Mouse (Mus musculus) heart, postnatal 36 days (tissue): ENCODE data around the gene 3830406C13Rik. TPM values are rescaled to one million over a fixed set of nuclear protein-coding genes. Genes with fewer than 3 reads are reported as not detected.
A peak's percentile ranks its signal among the peaks of the same experiment; 100 is the strongest.
"Not testable (repeated sequence)": the region's sequence is repeated elsewhere in the genome, so short reads cannot be mapped to it uniquely, and the experiment has no call there.

ENCODE experiments used
- DNase-seq, 2 experiments: peaks; one replicate each; pipeline ENCODE4 v3.0.0; 2021 to 2022
- intact Hi-C: fragments of 180-260 bp; cut with DNase I; formaldehyde crosslinking; loops from one replicate; pipeline ENCODE4 v1.15.1; 2025
- total RNA-seq, 2 experiments: library from RNA; stranded (reverse); gene quantifications; 2 replicates each; pipeline ENCODE4 v1.2.3; 2021

The 3830406C13Rik gene
- total RNA-seq: 10 to 100 TPM; 18.8 to 20.5 TPM

DNA sequence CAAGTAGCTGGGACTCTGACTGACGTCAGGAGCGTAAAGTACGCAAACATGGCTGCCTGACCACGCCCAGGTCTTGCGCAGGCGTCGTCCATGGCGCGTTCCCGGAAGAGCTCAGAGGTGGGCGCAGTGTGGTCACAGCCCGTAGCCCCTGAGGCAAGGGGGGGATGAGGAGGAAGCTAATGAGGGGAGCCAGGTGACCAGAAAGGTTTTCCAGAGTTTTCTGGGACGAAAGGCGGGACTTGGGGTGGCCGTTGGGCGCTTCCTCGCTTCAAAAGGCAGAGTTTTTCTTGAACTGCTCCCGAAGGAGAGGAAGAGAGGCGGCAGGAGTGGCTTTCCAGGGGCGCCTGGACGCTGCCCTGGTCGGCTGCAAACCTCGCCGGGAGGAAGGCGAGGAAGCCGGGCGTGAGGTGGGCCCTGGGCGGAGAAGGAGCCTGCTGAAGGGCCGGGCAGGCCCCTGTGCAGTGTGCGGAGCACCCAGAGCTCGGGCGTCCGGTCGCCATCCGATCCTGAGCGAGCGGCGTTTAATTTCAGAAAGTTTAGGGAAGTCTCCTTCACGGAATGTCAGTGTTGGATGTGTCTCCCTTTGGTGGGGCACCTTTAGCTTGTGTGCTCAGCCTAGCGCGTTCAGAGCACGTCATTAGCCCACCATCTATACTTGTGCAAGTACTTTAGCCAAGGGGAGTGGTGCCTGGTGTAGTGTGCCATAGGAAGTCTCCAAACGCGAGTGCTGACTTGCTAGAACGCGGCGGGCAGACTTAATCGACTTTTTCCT lies at the start of gene 3830406C13Rik:
3830406C13Rik (plus strand) TSS at position 33 of the 772 bp plus-strand sequence.
- DNase-seq: peak; percentile 87
- intact Hi-C loops: no loop called here

DNA sequence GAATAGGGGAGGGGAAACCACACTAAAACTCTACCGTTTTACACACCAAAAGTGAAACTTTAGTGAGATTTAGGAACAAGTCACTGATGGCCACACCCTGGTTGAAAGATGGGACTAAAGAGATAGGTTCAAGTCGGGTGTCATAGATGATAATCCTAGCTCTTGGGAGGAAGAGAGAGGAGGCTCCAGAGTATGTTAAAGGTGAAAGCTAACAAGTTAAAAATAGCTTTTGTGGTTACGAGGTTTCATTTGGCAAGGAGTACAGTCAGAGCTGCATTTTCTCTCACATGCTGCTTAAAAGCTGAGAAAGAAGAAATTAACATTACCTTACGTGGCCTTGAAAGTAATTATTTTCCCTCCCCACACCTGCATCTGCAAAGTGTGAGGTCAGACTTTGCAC lies 40.2 kb upstream of the 3830406C13Rik start:
- intact Hi-C loops: no loop called here
- DNase-seq: no peak

GRCm38 (mm10) chr14:12276031-12276430 lies 7.9 kb upstream of the 3830406C13Rik start:
- no peak for DNase-seq
- intact Hi-C loops: no loop called here

GRCm38 (mm10) chr14:12283641-12284040 lies 332 bp upstream of the 3830406C13Rik start, which contains the start of gene Gm49355:
Gm49355 (plus strand) TSS chr14:12283976.
- intact Hi-C loops: no loop called here
- no peak for DNase-seq

GRCm38 (mm10) chr14:12289747-12290146 lies 5.8 kb downstream of the 3830406C13Rik start:
- DNase-seq, intact Hi-C loops: not testable (repeated sequence)

DNA sequence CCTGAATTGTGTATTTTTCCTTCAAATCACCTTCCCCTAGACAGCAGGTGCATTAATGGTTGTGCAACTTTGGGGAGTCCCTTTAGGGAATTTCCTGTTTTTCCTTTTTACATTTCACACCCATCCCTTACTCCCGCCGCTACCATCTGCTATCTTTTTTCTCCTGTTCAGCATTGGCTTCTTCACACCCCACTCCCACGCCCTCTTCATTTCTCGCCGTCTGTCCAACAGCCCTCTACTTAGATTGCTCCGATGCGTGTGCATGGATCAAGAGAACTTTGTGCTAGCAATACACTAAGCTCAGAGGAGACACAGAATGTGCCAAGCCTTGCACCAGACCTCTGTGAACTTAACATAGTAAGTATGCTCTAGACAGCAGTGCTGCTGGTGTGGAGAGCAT lies 12.4 kb downstream of the 3830406C13Rik start:
- no peak for DNase-seq
- intact Hi-C loops: no loop called here

DNA sequence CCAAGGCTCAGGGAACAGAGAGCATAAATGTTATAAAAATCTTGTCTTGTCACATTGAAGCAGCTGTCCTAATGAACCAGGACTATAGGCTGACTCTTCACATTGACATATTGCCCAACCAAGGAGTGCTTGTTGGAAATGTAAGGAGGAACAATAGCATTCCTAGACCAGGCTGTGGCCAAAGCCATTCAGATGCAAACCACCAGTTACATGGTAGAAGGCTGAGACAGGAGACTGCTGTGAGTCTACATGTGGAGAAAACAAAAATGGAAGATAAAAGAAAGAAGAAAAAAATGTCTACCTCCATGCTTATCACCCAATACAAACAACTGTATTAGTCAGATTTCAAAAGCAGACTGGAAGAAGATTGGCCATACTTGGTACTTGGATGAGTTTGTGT lies 15.2 kb downstream of the 3830406C13Rik start:
- intact Hi-C loops: loop anchor here (2.0 kb wide), 1 partner anchor 232 kb away; no protein-coding TSS in a partner anchor
- DNase-seq: no peak

- no peak for DNase-seq
- intact Hi-C loops: loop anchor here (2.0 kb wide), 1 partner anchor 231 kb away; no protein-coding TSS in a partner anchor
These were observed 15.7 kb downstream of the 3830406C13Rik start for GRCm38 (mm10) chr14:12299654-12300053.

- intact Hi-C loops: no loop called here
- DNase-seq: no peak
These were observed 16.3 kb downstream of the 3830406C13Rik start for GRCm38 (mm10) chr14:12300275-12300674.

- intact Hi-C loops: no loop called here
- no peak for DNase-seq
These were observed 16.7 kb downstream of the 3830406C13Rik start for GRCm38 (mm10) chr14:12300677-12301076.

- intact Hi-C loops: no loop called here
These were observed 19.1 kb downstream of the 3830406C13Rik start for GRCm38 (mm10) chr14:12303106-12303505.

GRCm38 (mm10) chr14:12333622-12334021 lies 49.6 kb downstream of the 3830406C13Rik start:
- DNase-seq: no peak
- intact Hi-C loops: no loop called here

More at GRCm38 (mm10) chr14:12303106-12303505, 19.1 kb downstream of the 3830406C13Rik start:
- DNase-seq: no peak

GRCm38 (mm10) chr14:12334925-12335324 lies 51.0 kb downstream of the 3830406C13Rik start:
- intact Hi-C loops: no loop called here

DNA sequence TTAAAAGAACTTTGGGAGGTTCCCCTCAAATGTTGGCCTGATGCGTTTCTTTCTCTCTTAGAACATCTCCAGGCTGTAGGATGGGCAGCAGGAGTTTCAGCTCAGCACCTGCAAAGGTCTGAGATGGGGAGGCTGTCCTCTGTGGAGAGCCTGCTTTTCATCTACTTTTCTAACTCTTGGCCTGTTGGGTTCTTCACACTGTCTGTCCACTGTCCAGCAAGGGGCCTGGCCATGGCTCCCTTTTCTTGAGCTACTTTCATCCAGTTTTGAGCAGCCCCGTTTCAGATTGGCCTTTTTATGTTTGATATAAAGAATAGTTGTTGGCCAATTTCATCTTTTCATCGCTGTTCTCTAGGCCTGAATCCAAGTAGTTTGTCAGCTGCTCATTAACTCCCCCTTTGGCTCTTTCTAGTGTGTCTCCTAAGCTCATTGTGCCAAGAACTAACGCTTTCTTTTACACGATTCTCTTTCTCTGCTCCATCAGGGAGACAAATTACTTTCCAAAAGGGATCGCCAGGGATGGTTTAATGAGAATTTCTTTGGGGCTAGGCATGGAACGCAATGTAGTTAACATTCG lies 53.5 kb downstream of the 3830406C13Rik start:
- no peak for DNase-seq
- intact Hi-C loops: no loop called here

More at GRCm38 (mm10) chr14:12334925-12335324, 51.0 kb downstream of the 3830406C13Rik start:
- no peak for DNase-seq

DNA sequence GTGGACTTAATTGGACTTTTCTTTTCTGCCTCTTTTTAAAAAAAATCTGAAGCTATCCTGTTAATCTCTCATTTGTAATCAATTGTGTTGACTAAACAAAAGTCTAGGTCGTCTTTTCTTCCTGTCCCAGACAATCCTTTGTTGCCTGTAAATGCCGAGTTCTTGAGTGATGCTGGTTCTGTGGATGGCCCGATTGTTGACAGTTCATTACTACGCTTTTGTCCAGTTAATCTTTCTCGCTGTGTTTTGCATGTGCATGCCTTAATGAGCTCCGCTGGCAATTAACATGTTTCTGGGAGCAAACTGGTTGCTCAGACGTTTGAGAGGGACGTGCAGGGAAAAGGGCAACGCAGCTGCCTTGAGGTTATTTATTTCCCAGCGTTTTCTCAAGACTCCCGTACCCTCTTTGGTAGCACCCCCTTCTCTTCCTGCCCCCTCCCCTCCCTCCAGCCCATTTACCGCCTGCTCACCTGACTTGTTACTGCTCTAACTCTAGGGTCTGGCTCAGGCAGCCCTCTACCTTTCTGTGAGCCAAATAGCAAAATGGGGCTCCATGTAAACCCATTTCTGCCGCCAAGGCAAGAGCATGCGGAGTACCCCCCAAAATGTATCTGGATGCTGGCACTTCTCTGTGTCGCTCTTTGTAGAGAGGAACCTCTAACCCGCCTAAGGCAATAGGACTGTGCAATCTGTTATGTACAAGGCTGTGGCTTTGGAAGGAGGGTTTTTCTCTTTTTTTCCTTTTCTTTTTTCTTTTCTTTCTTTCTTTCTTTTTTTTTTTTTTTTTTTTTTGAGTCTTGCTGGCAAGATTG lies 54.2 kb downstream of the 3830406C13Rik start:
- DNase-seq: no peak
- intact Hi-C loops: no loop called here

DNA sequence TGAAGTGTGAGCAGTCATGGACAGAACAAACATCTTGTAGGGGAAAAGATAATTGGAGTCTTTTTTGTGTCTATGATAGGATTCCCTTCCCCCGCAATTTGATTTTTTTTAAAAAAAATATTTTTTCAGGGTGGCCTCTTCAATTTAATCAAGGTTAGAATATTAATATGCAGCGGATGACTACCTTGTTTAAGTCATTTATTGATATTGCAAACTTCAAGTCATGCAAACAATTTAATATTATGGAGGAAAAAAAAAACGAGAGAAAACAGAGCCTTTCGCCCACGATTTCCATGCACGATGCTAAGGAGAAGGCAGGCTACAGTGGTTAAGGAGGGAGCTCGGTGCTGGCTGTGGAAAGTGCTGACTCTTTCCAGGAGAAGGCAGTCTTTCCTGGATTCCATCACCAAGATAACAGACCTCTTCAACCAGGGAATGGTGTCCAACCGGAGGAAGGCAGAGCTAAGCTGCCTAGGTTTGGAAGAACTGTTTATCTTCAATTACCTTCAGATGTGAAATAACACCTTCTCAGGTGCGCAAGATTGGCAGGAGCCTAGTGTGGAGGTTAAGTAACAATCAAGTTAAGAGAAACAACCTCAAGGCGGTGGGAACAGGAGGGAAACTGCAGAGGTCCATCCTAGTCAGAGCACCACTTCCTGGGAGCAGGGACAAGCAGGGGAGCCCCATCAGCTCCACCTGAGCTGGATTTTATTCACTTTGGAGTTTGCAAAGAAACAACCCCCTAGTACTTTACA lies 55.0 kb downstream of the 3830406C13Rik start:
- DNase-seq: no peak
- intact Hi-C loops: no loop called here

DNA sequence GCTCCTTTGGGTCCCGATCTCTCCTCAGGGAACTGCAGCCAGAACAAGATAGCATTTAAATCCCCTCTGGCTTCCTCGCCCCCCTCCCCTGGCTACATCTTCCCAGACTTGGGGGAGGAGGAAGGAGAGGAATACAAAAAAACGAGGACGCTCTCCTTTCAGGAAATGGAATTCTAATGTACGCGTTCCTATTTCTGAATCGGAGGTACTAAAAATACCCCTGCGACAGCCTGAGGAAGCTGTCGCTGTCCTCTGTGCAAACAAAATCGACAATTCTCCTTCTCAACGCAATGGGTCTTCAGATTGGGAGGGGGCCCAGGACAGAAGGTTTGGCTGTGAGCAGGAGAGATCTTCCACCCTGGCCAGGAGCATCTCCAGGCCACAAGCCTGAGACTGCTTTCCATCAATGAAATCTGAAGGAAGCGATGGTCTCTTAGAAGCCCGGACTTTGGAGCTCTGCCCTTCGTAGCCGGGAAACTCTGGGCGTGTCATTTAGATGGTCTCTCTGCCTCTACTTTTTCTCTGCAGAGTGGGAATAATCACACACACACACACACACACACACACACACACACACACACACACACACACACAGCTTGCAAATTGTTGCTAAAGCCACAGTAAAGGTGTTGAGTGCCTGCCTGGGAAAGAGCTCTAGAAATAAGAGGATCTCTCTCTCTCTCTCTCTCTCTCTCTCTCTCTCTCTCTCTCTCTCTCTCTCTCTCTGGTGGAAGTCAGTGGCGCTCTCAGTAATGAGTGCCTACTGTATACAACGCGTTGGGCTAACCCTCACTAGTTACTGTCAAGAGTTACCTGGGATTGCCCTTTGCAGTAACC lies 56.5 kb downstream of the 3830406C13Rik start:
- intact Hi-C loops: no loop called here
- no peak for DNase-seq

- no peak for DNase-seq
- intact Hi-C loops: no loop called here
These were observed 57.3 kb downstream of the 3830406C13Rik start for GRCm38 (mm10) chr14:12341075-12341788.
